Mouse (Mus musculus): ENCODE measurements around the gene Glis3.

- TF ChIP-seq CTCF (IDR thresholded peaks at IDR 0.05; ENCODE audit: low read depth) (no peak), EP300 (optimal IDR thresholded peaks at IDR 0.05) (no peak)
These were observed 106.2 kb downstream of the Glis3 start for GRCm38 (mm10) chr19:28573641-28574040.

All from stomach, postnatal 0 days (tissue).